In the genomic region with DNA sequence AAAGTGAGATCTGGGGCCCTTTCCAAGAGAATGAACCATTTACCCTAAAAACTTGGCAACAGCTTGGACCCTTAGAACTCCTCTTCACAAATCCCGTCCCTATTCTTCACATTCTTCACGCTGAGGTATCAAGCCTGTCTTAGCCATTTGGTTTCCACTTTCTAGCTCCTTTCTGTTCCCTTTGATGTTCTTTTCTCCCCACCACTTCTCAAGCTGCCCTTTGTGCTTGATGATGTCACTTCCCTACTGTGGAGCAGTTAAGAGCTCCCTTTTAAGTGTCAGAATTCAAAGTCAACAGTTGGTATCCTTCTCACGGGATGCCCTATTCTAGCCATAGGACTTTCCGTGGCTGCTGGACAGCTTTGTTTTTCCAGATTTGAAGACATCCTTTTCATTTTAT, we compare ENCODE assay signal across 17 mouse cellular contexts. TPM values are rescaled to one million over a fixed set of nuclear protein-coding genes. Genes with fewer than 3 reads are reported as not detected.
DNase-seq lines count a peak whose midpoint lies in the region; ATAC-seq and TF ChIP-seq lines count a peak whose summit lies in the region.
"Had no signal": no experiment of that assay in that cellular context is flagged by ENCODE, and none has a peak within 500 bp of the region (broad histone marks: within the 10 kb centered on the region; RNA-seq: fewer than 3 reads in every experiment).

No protein-coding gene starts in this region.

- H3K4me3 ChIP-seq in gastrocnemius, adult 2 months, result no peak overlapping the region
- H3K4me3 ChIP-seq in kidney, postnatal 0 days (replicated peaks; ENCODE audit: low read depth, low read length), result no peak overlapping the region
- H3K4me3 ChIP-seq in limb, embryonic 13.5 days, result no peak overlapping the region
- no peak overlapping the region for H3K4me3 ChIP-seq in hindbrain, embryonic 14.5 days (replicated peaks; ENCODE audit: low read length)
- H3K4me3 ChIP-seq: hindbrain, embryonic 13.5 days; midbrain, embryonic 15.5 days; neural tube, embryonic 13.5 days had no signal

- no peaks in the 10 kb centered on the region for H3K36me3 ChIP-seq in kidney, postnatal 0 days (ENCODE audit: insufficient read depth, low read length)
- no peaks in the 10 kb centered on the region for H3K36me3 ChIP-seq in limb, embryonic 13.5 days
- H3K36me3 ChIP-seq in hindbrain, embryonic 14.5 days (replicated peaks; ENCODE audit: control insufficient read depth, insufficient read depth), result no peaks in the 10 kb centered on the region
- H3K36me3 ChIP-seq: G1E; hindbrain, embryonic 13.5 days; midbrain, embryonic 15.5 days; neural tube, embryonic 13.5 days had no signal

- H3K4me2 ChIP-seq in kidney, postnatal 0 days (ENCODE audit: low read length), result no peak overlapping the region
- H3K4me2 ChIP-seq in limb, embryonic 13.5 days (replicated peaks), result no peak overlapping the region
- H3K4me2 ChIP-seq in hindbrain, embryonic 14.5 days (replicated peaks), result no peak overlapping the region
- H3K4me2 ChIP-seq: hindbrain, embryonic 13.5 days; midbrain, embryonic 15.5 days; neural tube, embryonic 13.5 days had no signal

- H3K9me3 ChIP-seq in kidney, postnatal 0 days (replicated peaks; ENCODE audit: low read length), result no peaks in the 10 kb centered on the region
- no peaks in the 10 kb centered on the region for H3K9me3 ChIP-seq in limb, embryonic 13.5 days
- H3K9me3 ChIP-seq in hindbrain, embryonic 14.5 days (ENCODE audit: control insufficient read depth, low read length), result no peaks in the 10 kb centered on the region
- H3K9me3 ChIP-seq: G1E; hindbrain, embryonic 13.5 days; midbrain, embryonic 15.5 days; neural tube, embryonic 13.5 days had no signal

- H3K27me3 ChIP-seq in kidney, postnatal 0 days (ENCODE audit: insufficient read depth, low read length), result no peaks in the 10 kb centered on the region
- no peaks in the 10 kb centered on the region for H3K27me3 ChIP-seq in limb, embryonic 13.5 days
- H3K27me3 ChIP-seq in hindbrain, embryonic 14.5 days (ENCODE audit: control insufficient read depth, insufficient read depth, low read length), result no peaks in the 10 kb centered on the region
- H3K27me3 ChIP-seq: hindbrain, embryonic 13.5 days; midbrain, embryonic 15.5 days; neural tube, embryonic 13.5 days had no signal

- peaks cover 15% of the 10 kb centered on the region; the same call in 1 of the 2 replicates for H3K4me1 ChIP-seq in kidney, postnatal 0 days (replicated peaks; ENCODE audit: insufficient read depth, low read length)
- peaks cover 64% of the 10 kb centered on the region for H3K4me1 ChIP-seq in limb, embryonic 13.5 days
- H3K4me1 ChIP-seq in hindbrain, embryonic 14.5 days (replicated peaks; ENCODE audit: control insufficient read depth, insufficient read depth, low read length), result no peaks in the 10 kb centered on the region
- H3K4me1 ChIP-seq: hindbrain, embryonic 13.5 days; midbrain, embryonic 15.5 days had no signal

- peak overlapping the region; percentile 16; the same call in 1 of the 2 replicates for H3K27ac ChIP-seq in gastrocnemius, adult 2 months
- no peak overlapping the region for H3K27ac ChIP-seq in kidney, postnatal 0 days
- peak overlapping the region; percentile 92 for H3K27ac ChIP-seq in limb, embryonic 13.5 days
- no peak overlapping the region for H3K27ac ChIP-seq in hindbrain, embryonic 14.5 days
- H3K27ac ChIP-seq: hindbrain, embryonic 13.5 days; macrophage; midbrain, embryonic 15.5 days; neural tube, embryonic 13.5 days had no signal

- ATAC-seq in kidney, postnatal 0 days (replicated peaks; ENCODE audit: low FRiP score, low read depth), result no peak
- ATAC-seq in activated CD4-positive, CD25-positive, alpha-beta regulatory T cell, adult 4 months, result peak; percentile 84
- ATAC-seq in limb, embryonic 13.5 days (ENCODE audit: low FRiP score, low read depth), result no peak
- no peak for ATAC-seq in hindbrain, embryonic 14.5 days (ENCODE audit: low FRiP score)
- ATAC-seq: forebrain, embryonic 14.5 days; midbrain, embryonic 15.5 days had no signal

- no peak for DNase-seq in gastrocnemius, adult 2 months
- DNase-seq in gastrocnemius, postnatal 36 days, result no peak
- peak; percentile 72 for DNase-seq in kidney, postnatal 0 days (ENCODE audit: low spot score)
- no peak for DNase-seq in kidney, postnatal 4 days
- DNase-seq in left cerebral cortex, postnatal 36 days (ENCODE audit: low spot score in 2 of 2), result no peak
- DNase-seq in hindbrain, embryonic 14.5 days (ENCODE audit: low spot score), result no peak
- DNase-seq: cerebellum, postnatal 10 days; retina, postnatal 1 day; spleen, adult 18-20 months had no signal

- no peak overlapping the region for H3K9ac ChIP-seq in kidney, postnatal 0 days (ENCODE audit: low read depth, low read length)
- H3K9ac ChIP-seq in limb, embryonic 13.5 days, result no peak overlapping the region
- H3K9ac ChIP-seq in hindbrain, embryonic 14.5 days, result no peak overlapping the region
- H3K9ac ChIP-seq: hindbrain, embryonic 13.5 days; midbrain, embryonic 15.5 days; neural tube, embryonic 13.5 days had no signal

- no peak for TF ChIP-seq CTCF in gastrocnemius, adult 2 months (IDR thresholded peaks at IDR 0.05)
- no peak for TF ChIP-seq CTCF in kidney, postnatal 0 days (IDR thresholded peaks at IDR 0.05; ENCODE audit: low read depth)

- WGBS in kidney, postnatal 0 days, result 37% methylated on average over 4 of the region's 4 CpGs
- 29% methylated on average over 4 of the region's 4 CpGs for WGBS in limb, embryonic 13.5 days
- WGBS in hindbrain, embryonic 14.5 days, result 61% methylated on average over 4 of the region's 4 CpGs

- intact Hi-C loops in gastrocnemius, adult 2 months (cut with DNase I), result no loop called here
- intact Hi-C loops in gastrocnemius, postnatal 36 days (cut with DNase I), result no loop called here
- intact Hi-C loops in left cerebral cortex, postnatal 36 days (cut with DNase I), result no loop called here

RNA-seq across cellular contexts. Expression of a gene that starts 27.7 kb away (rescaled TPM):
- total RNA-seq in gastrocnemius, adult 2 months (2021), result 10 to 100 TPM; 25.3 to 31.4 TPM
- 10 to 100 TPM; 27.2 to 32.6 TPM for total RNA-seq in gastrocnemius, postnatal 36 days (2021)
- 45.5 and 50.7 TPM in 2 replicates for polyA plus RNA-seq in kidney, postnatal 0 days (2015; fragmentation: Nextera tagmentation; extraction: Ambion mirVana)
- polyA plus RNA-seq in activated CD4-positive, CD25-positive, alpha-beta regulatory T cell, adult 4 months (2017; shearing (Covaris generic)), result 10 to 100 TPM; 14.6 to 15.4 TPM
- 89.5 and 93.2 TPM in 2 replicates for polyA plus RNA-seq in limb, embryonic 13.5 days (2015; fragmentation: Nextera tagmentation; extraction: Ambion mirVana)
- 100 to 1,000 TPM; 118 to 145 TPM for total RNA-seq in left cerebral cortex, postnatal 36 days (2021)
- 31.0 and 32.6 TPM in 2 replicates for polyA plus RNA-seq in hindbrain, embryonic 14.5 days (2014; fragmentation: Nextera tagmentation; extraction: Ambion mirVana)
- polyA plus RNA-seq: G1E had no signal

Comparison
In these comparisons a context has a peak if more than half of its experiments do, and no peak if none do; other contexts are left out.
1. H3K27ac ChIP-seq: peak in gastrocnemius, adult 2 months (single experiment) and limb, embryonic 13.5 days (single experiment); none in kidney, postnatal 0 days (single experiment) and hindbrain, embryonic 14.5 days (single experiment).